Mouse (Mus musculus) midbrain, embryonic 10.5 days (tissue): ENCODE measurements around the gene T2. TPM values are rescaled to one million over a fixed set of nuclear protein-coding genes. Genes with fewer than 3 reads are reported as not detected.

ENCODE experiments used
- DNase-seq: peaks from one replicate; pipeline ENCODE4 v3.0.0-alpha.2; 2017; ENCODE audit warnings: low spot score
- H3K27ac ChIP-seq: fragments of 300-500 bp; sonication (generic); replicated peaks from 2 replicates; pipeline ENCODE4 v1.5.1; 2016; ENCODE audit warnings: mild to moderate bottlenecking
- H3K27me3 ChIP-seq: fragments of 300-500 bp; sonication (generic); 2 replicates; pipeline ENCODE4 v1.6.1; 2016; ENCODE audit warnings: low read depth, mild to moderate bottlenecking; ENCODE audit not compliant: poor library complexity, severe bottlenecking
- H3K36me3 ChIP-seq: fragments of 300-500 bp; sonication (generic); 2 replicates; pipeline ENCODE4 v1.6.1; 2016; ENCODE audit warnings: mild to moderate bottlenecking, moderate library complexity
- H3K4me1 ChIP-seq: fragments of 300-500 bp; sonication (generic); 2 replicates; pipeline ENCODE4 v1.6.1; 2016
- H3K4me3 ChIP-seq: fragments of 300-500 bp; sonication (generic); 2 replicates; pipeline ENCODE4 v1.5.1; 2016; ENCODE audit warnings: mild to moderate bottlenecking, moderate library complexity
- H3K9me3 ChIP-seq: fragments of 300-500 bp; sonication (generic); replicated peaks from 2 replicates; pipeline ENCODE4 v1.6.1; 2016; ENCODE audit warnings: mild to moderate bottlenecking
- WGBS: fragments of 180-500 bp; shearing (Covaris S2); methylation state at CpG from one replicate; pipeline ENCODE4 v1.1.7; 2016; 5-methylcytosine and 5-hydroxymethylcytosine counted together
- polyA plus RNA-seq: library from polyadenylated mRNA; unstranded; fragments of >200 nt; fragmentation: Nextera tagmentation; extraction: Ambion mirVana; gene quantifications from 2 replicates; pipeline ENCODE4 v1.2.1, GENCODE M21; 2016

Gene T2
- polyA plus RNA-seq, 1 experiment from 2014 or later = 0.46 TPM

DNA sequence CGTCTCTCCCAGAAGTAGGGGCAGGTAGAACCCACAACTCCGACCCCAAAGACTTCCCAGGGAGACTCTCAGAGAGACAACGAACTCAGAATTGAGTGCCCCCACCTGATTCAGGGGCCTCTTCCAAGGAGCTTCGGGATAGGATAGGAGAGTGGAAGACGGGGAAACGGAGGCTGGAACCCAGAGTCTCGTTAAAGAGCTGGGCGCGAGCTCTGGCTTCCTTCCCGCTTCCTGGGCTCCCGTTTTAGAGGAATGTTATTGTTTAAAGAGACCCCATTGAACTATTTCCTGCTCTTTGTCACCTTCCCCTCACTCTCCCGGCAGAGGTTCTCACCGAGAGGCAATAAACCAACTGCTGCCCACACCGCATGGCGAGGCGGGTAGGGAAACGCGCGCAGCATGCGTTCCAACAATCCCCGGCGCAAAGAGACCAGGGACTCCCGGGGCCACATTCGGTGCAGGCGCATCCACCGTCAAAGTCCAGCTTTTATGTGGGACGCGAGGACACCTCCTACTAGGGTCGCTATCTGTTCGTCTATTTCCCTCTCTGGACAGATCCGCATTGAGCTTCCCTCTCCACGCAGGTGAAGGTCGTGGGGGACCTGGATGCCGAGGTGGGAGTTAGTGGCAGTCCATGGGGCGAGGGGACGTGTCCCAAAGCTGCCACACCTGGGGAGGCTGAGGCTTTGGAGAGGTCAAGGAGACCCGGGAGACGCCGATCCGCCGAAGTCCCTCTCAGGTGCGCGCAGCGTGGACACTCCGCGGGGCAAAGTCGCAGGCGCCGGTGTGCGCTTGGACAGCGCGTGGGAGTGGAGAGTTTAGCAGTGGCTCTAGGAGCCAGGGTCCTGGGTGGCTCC is 77.6 kb downstream of the T2 start:
- under 1% methylated on average over 52 of the region's 52 CpGs for WGBS
- Histone ChIP-seq H3K4me1 (peaks cover 40% of the 10 kb centered on the region), H3K9me3 (no peaks in the 10 kb centered on the region), H3K27ac (no peak overlapping the region), H3K27me3 (peaks cover 100% of the 10 kb centered on the region), H3K36me3 (no peaks in the 10 kb centered on the region), H3K4me3 (peak overlapping the region; percentile 46)
- DNase-seq = peak; percentile 31

- Histone ChIP-seq H3K4me3 (peak within 1 kb of the TSS; percentile 46), H3K27me3 (peaks cover 100% of the 10 kb centered on the region), H3K27ac (no peak within 1 kb of the TSS), H3K36me3 (no peaks in the 10 kb centered on the region), H3K4me1 (peaks cover 38% of the 10 kb centered on the region), H3K9me3 (no peaks in the 10 kb centered on the region)
- peak; percentile 39 for DNase-seq
- under 1% methylated on average over 65 of the region's 65 CpGs for WGBS
Observed at GRCm38 (mm10) chr17:8433978-8434960, 78.5 kb downstream of the T2 start, which contains the start of gene T. Gene T, plus strand, starts transcription at chr17:8434423.

- Histone ChIP-seq H3K27me3 (peaks cover 100% of the 10 kb centered on the region), H3K27ac (no peak overlapping the region), H3K4me3 (no peak overlapping the region), H3K9me3 (no peaks in the 10 kb centered on the region), H3K36me3 (no peaks in the 10 kb centered on the region), H3K4me1 (peaks cover 23% of the 10 kb centered on the region)
- no peak for DNase-seq
- 21% methylated on average over 7 of the region's 7 CpGs for WGBS
Observed at GRCm38 (mm10) chr17:8436184-8436583, 80.4 kb downstream of the T2 start.

- WGBS = 65% methylated on average over 3 of the region's 3 CpGs
- H3K4me3 ChIP-seq = no peak overlapping the region
Observed at GRCm38 (mm10) chr17:8444062-8444461, 88.3 kb downstream of the T2 start.

GRCm38 (mm10) chr17:8447676-8448192 is 91.9 kb downstream of the T2 start:
- 60% methylated on average over 9 of the region's 9 CpGs for WGBS
- Histone ChIP-seq H3K4me3 (no peak overlapping the region), H3K36me3 (no peaks in the 10 kb centered on the region)

More at GRCm38 (mm10) chr17:8444062-8444461, 88.3 kb downstream of the T2 start:
- H3K36me3 ChIP-seq = no peaks in the 10 kb centered on the region
- no peak for DNase-seq
- no peaks in the 10 kb centered on the region for H3K4me1 ChIP-seq
- H3K27ac ChIP-seq = no peak overlapping the region
- peaks cover 27% of the 10 kb centered on the region for H3K27me3 ChIP-seq
- no peaks in the 10 kb centered on the region for H3K9me3 ChIP-seq

DNA sequence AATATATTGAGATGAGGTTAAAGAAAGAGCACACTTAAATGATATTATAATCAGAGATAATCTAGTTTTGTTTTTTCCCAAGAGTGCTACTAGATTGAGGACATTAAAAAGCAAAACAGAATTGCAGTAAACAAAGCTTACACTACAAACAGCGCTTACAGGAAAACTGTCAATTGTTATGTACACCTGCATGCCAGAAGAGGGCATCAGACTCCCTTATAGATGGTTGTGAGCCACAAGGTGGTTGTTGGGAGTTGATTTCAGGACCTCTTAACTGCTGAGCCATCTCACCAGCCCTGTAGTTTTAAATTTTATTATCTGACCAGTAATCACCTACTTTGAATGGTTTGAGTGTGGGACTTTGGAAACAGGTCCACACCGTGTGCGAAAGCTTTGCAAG is 92.5 kb downstream of the T2 start:
- H3K27me3 ChIP-seq = no peaks in the 10 kb centered on the region
- no peak for DNase-seq
- no peaks in the 10 kb centered on the region for H3K9me3 ChIP-seq
- no peaks in the 10 kb centered on the region for H3K4me1 ChIP-seq
- 71% methylated on average over 3 of the region's 3 CpGs for WGBS
- H3K36me3 ChIP-seq = no peaks in the 10 kb centered on the region
- H3K4me3 ChIP-seq = no peak overlapping the region
- no peak overlapping the region for H3K27ac ChIP-seq

More at GRCm38 (mm10) chr17:8447676-8448192, 91.9 kb downstream of the T2 start:
- Histone ChIP-seq H3K27me3 (no peaks in the 10 kb centered on the region), H3K27ac (no peak overlapping the region), H3K9me3 (no peaks in the 10 kb centered on the region), H3K4me1 (no peaks in the 10 kb centered on the region)
- no peak for DNase-seq

GRCm38 (mm10) chr17:8455196-8455595 is 99.4 kb downstream of the T2 start:
- H3K27ac ChIP-seq = no peak overlapping the region
- H3K36me3 ChIP-seq = no peaks in the 10 kb centered on the region
- peaks cover 11% of the 10 kb centered on the region for H3K4me1 ChIP-seq
- H3K27me3 ChIP-seq = no peaks in the 10 kb centered on the region
- DNase-seq = no peak
- no peaks in the 10 kb centered on the region for H3K9me3 ChIP-seq
- 64% methylated on average over 6 of the region's 6 CpGs for WGBS
- H3K4me3 ChIP-seq = no peak overlapping the region

- Histone ChIP-seq H3K27me3 (peaks cover 4% of the 10 kb centered on the region; the same call in 1 of the 2 replicates), H3K9me3 (no peaks in the 10 kb centered on the region), H3K4me3 (no peak overlapping the region), H3K27ac (no peak overlapping the region), H3K4me1 (peaks cover 11% of the 10 kb centered on the region), H3K36me3 (no peaks in the 10 kb centered on the region)
- DNase-seq = no peak
- 69% methylated on average over 7 of the region's 7 CpGs for WGBS
Observed at GRCm38 (mm10) chr17:8455601-8456000, 99.8 kb downstream of the T2 start.

DNA sequence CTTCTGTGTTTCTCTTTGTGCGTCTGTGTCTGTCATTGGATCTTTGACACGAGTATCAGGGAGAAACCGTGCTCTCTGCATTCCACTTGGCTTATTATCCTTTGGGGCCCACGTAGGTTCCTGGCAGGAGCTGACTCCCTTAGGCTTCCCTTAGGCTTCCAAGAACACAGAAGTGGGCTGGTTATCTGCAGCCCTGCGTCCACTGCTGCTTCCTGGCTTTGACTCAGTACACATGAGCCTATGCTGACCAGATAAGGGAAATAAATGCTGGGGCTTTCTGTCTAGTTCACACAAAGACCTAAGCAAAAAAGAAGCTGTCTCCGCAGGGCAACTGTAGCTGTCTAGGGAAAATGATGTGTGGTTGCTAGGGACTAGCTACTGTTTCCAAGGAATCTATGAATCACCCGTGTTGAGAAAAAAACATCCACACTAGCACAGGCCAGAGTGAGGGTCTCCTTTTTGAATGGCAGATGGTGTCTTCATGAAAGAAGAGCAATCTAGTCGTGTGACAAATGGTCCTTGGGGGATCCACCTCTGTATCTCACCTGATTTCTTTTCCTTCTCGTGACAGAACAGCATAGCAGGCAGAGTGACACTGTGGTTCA is 101.2 kb downstream of the T2 start:
- Histone ChIP-seq H3K4me3 (no peak overlapping the region), H3K27me3 (peaks cover 4% of the 10 kb centered on the region; the same call in 1 of the 2 replicates), H3K27ac (no peak overlapping the region), H3K4me1 (peaks cover 11% of the 10 kb centered on the region), H3K36me3 (no peaks in the 10 kb centered on the region), H3K9me3 (no peaks in the 10 kb centered on the region)
- DNase-seq = no peak
- WGBS = 72% methylated on average over 9 of the region's 9 CpGs

GRCm38 (mm10) chr17:8461568-8461967 is 105.8 kb downstream of the T2 start:
- no peak overlapping the region for H3K4me3 ChIP-seq
- WGBS = 8% methylated on average over 4 of the region's 4 CpGs
- H3K27me3 ChIP-seq = peaks cover 11% of the 10 kb centered on the region
- no peak overlapping the region for H3K27ac ChIP-seq
- no peaks in the 10 kb centered on the region for H3K9me3 ChIP-seq
- H3K4me1 ChIP-seq = peaks cover 9% of the 10 kb centered on the region
- no peaks in the 10 kb centered on the region for H3K36me3 ChIP-seq
- peak; percentile 54 for DNase-seq

GRCm38 (mm10) chr17:8463482-8464128 is 107.8 kb downstream of the T2 start:
- H3K27me3 ChIP-seq = peaks cover 29% of the 10 kb centered on the region
- peaks cover 7% of the 10 kb centered on the region for H3K4me1 ChIP-seq
- peak; percentile 69 for DNase-seq

DNA sequence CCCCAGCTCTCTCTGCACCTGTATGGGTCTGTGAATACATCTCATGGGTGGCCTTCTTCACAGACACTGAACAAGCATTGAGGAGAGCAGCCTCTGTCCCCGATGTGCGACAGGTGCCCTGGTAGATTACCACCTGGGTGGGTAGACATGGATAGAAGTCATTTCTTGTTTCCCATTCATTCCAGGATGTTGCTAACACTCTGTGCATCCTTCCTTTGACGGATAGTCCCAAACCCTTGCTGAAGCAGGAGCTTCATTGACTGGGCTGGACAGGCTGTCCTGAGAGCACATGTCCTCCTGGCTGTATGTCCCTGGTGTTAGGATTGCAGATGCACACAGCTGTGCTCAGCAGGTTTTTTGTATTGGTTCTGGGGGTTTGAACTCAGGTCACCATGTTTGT is 112.0 kb downstream of the T2 start:
- 93% methylated on average over 3 of the region's 3 CpGs for WGBS
- H3K4me3 ChIP-seq = no peak overlapping the region

More at GRCm38 (mm10) chr17:8463482-8464128, 107.8 kb downstream of the T2 start:
- Histone ChIP-seq H3K4me3 (no peak overlapping the region), H3K36me3 (no peaks in the 10 kb centered on the region), H3K9me3 (no peaks in the 10 kb centered on the region), H3K27ac (no peak overlapping the region)
- WGBS = 31% methylated on average over 9 of the region's 9 CpGs

More for the DNA sequence above, 112.0 kb downstream of the T2 start:
- no peaks in the 10 kb centered on the region for H3K36me3 ChIP-seq
- H3K9me3 ChIP-seq = no peaks in the 10 kb centered on the region
- no peak overlapping the region for H3K27ac ChIP-seq
- DNase-seq = no peak
- H3K27me3 ChIP-seq = peaks cover 25% of the 10 kb centered on the region
- H3K4me1 ChIP-seq = peaks cover 11% of the 10 kb centered on the region
